Mouse (Mus musculus) spleen, postnatal 4 days (tissue): ENCODE measurements around the gene Sav1.

ENCODE experiments used
- DNase-seq, 2 experiments: peaks; one replicate each; pipeline ENCODE4 v3.0.0; 2022; ENCODE audit warnings: low spot score in 2 of 2

Sav1 gene

GRCm38 (mm10) chr12:69957378-69957777 lies 29.4 kb downstream of the Sav1 start:
- DNase-seq = no peak

GRCm38 (mm10) chr12:69947502-69947901 lies 39.3 kb downstream of the Sav1 start:
- no peak for DNase-seq

GRCm38 (mm10) chr12:69945861-69946260 lies 40.9 kb downstream of the Sav1 start:
- no peak for DNase-seq

GRCm38 (mm10) chr12:69941655-69942329 lies 45.0 kb downstream of the Sav1 start:
- DNase-seq = no peak

- peak; percentile 16 to 66 for DNase-seq
These were observed 47.5 kb downstream of the Sav1 start for GRCm38 (mm10) chr12:69939291-69939690.

GRCm38 (mm10) chr12:69937731-69938130 lies 49.1 kb downstream of the Sav1 start:
- DNase-seq = no peak

GRCm38 (mm10) chr12:69926716-69927115 lies 60.1 kb downstream of the Sav1 start:
- DNase-seq = no peak

GRCm38 (mm10) chr12:69924012-69924411 lies 62.8 kb downstream of the Sav1 start:
- peak; percentile 38 to 75 for DNase-seq

GRCm38 (mm10) chr12:69923603-69924002 lies 63.2 kb downstream of the Sav1 start:
- no peak for DNase-seq

- no peak for DNase-seq
These were observed 63.7 kb downstream of the Sav1 start for GRCm38 (mm10) chr12:69923128-69923527.

- no peak for DNase-seq
These were observed 64.7 kb downstream of the Sav1 start for GRCm38 (mm10) chr12:69922099-69922498.

GRCm38 (mm10) chr12:69917870-69918269 lies 68.9 kb downstream of the Sav1 start:
- no peak for DNase-seq
